Mouse (Mus musculus): ENCODE measurements around the gene Dazap1.

DNA sequence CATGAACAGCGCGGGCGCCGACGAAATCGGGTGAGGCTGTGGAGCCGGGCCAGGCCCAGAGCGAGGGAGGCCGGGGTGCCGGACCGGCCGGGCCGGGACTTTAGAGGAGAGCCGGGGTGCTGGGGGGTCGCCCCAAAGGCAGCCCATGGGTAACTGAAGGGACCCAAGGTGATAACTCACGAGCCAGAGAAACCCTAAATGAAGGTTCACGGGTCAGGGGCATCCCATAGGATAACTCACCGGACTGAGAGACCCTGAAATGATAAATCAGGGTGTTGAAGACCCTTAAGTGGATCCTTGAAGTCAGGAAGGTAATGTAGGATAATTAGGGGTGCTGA, 3.8 kb downstream of the Dazap1 start:
- TF ChIP-seq CTCF (conservative IDR thresholded peaks at IDR 0.05; ENCODE audit: low read length) (no peak), POU5F1 (IDR thresholded peaks at IDR 0.05; ENCODE audit: borderline replicate concordance, low read length) (no peak), NANOG (IDR thresholded peaks at IDR 0.05; ENCODE audit: borderline replicate concordance, low read length) (no peak)
